Mouse (Mus musculus) ES-E14 (cell line): ENCODE measurements around the gene Zscan2. TPM values are rescaled to one million over a fixed set of nuclear protein-coding genes. Genes with fewer than 3 reads are reported as not detected.
A peak's percentile ranks its signal among the peaks of the same experiment; 100 is the strongest.

ENCODE experiments used
- DNase-seq: peaks from one replicate; pipeline ENCODE4 v3.0.0-alpha.2; 2013; ENCODE audit warnings: low read depth, low spot score
- H3K27ac ChIP-seq: 2 replicates; pipeline ENCODE4 v1.5.1; 2012; ENCODE audit warnings: low read depth, mild to moderate bottlenecking, low read length, moderate library complexity, mixed read lengths; ENCODE audit not compliant: poor library complexity, insufficient read depth, severe bottlenecking
- H3K36me3 ChIP-seq: 2 replicates; pipeline ENCODE4 v1.6.1; 2012; ENCODE audit warnings: mild to moderate bottlenecking, low read length, moderate library complexity, mixed read lengths; ENCODE audit not compliant: control insufficient read depth, poor library complexity, insufficient read depth, severe bottlenecking
- H3K4me1 ChIP-seq, 2 experiments: fragments of 150-350 bp in 1 of 2; sonication (generic) in 1 of 2; 2 replicates each; pipeline ENCODE4 v1.6.1; 2012; ENCODE audit warnings: low read length in 2 of 2, mild to moderate bottlenecking in 1 of 2, mixed read lengths in 1 of 2; ENCODE audit not compliant: control insufficient read depth in 2 of 2, insufficient read depth in 2 of 2, poor library complexity in 1 of 2
- H3K4me3 ChIP-seq, 2 experiments: fragments of 150-350 bp in 1 of 2; sonication (generic) in 1 of 2; 2 replicates each; pipeline ENCODE4 v1.5.1; 2012; ENCODE audit warnings: low read length in 2 of 2, low read depth in 1 of 2, mild to moderate bottlenecking in 1 of 2, mixed read lengths in 1 of 2; ENCODE audit not compliant: insufficient read depth in 1 of 2, poor library complexity in 1 of 2, severe bottlenecking in 1 of 2
- H3K9ac ChIP-seq: 2 replicates; pipeline ENCODE4 v1.6.1; 2012; ENCODE audit warnings: low read depth, mild to moderate bottlenecking, low read length, mixed read lengths; ENCODE audit not compliant: poor library complexity, insufficient read depth, severe bottlenecking
- H3K9me3 ChIP-seq: fragments of 150-350 bp; sonication (generic); 2 replicates; pipeline ENCODE4 v1.6.1; 2012; ENCODE audit warnings: low read depth, mild to moderate bottlenecking, low read length; ENCODE audit not compliant: control insufficient read depth, insufficient read depth
- CHD2 ChIP-seq: IDR thresholded peaks from 2 replicates; pipeline ENCODE4 v1.6.1; 2014; ENCODE audit warnings: mild to moderate bottlenecking, low read depth, low read length, inconsistent platforms
- HCFC1 ChIP-seq: IDR thresholded peaks from 2 replicates; pipeline ENCODE4 v1.6.1; 2012; ENCODE audit warnings: low read length, inconsistent platforms, borderline replicate concordance; ENCODE audit not compliant: insufficient read depth
- MAFK ChIP-seq: IDR thresholded peaks from 2 replicates; pipeline ENCODE4 v1.6.1; 2014; ENCODE audit warnings: mild to moderate bottlenecking, low read depth, low read length, inconsistent platforms; ENCODE audit not compliant: insufficient read depth
- ZC3H11A ChIP-seq: IDR thresholded peaks from 2 replicates; pipeline ENCODE4 v1.6.1; 2012; ENCODE audit warnings: low read depth, mild to moderate bottlenecking, inconsistent platforms, low read length, borderline replicate concordance
- ZNF384 ChIP-seq: IDR thresholded peaks from 2 replicates; pipeline ENCODE4 v1.6.1; 2012; ENCODE audit warnings: low read depth, low read length, inconsistent platforms
- in situ Hi-C, 2 experiments: fragments of 600-800 bp; cut with MboI; formaldehyde crosslinking; loops; one replicate each; pipeline ENCODE4 v1.15.1; 2025; ENCODE audit warnings: low sequenced_read_pairs in 2 of 2, inconsistent platforms in 1 of 2; ENCODE audit not compliant: unreplicated experiment in 2 of 2
- total RNA-seq: library from RNA; depleted of rRNA; stranded (reverse); fragments of 300-350 nt; gene quantifications from 2 replicates; pipeline ENCODE4 v1.2.3, GENCODE M21; 2012; rRNA removed

Gene Zscan2
- total RNA-seq: 2.3 and 2.4 TPM in 2 replicates

GRCm38 (mm10) chr7:80860729-80861274, at the start of gene Zscan2:
Gene Zscan2 (plus strand): TSS chr7:80860920.
- H3K27ac ChIP-seq: no peak within 1 kb of the TSS
- no peaks in the 10 kb centered on the region for H3K36me3 ChIP-seq
- peaks cover 0 to 6% of the 10 kb centered on the region in 2 experiments; a peak in 1 of 4 replicates for H3K4me1 ChIP-seq
- H3K9me3 ChIP-seq: no peaks in the 10 kb centered on the region
- in situ Hi-C loops: no loop called here
- H3K9ac ChIP-seq: peak within 1 kb of the TSS; percentile 61
- TF ChIP-seq CHD2 (0 out of 2 replicates have a peak, but pooled peaks have one; percentile 53), ZC3H11A (no peak), MAFK (no peak), HCFC1 (peak; percentile 92), ZNF384 (no peak)
- DNase-seq: peak; percentile 93
- H3K4me3 ChIP-seq: peak within 1 kb of the TSS; percentile 91 to 96

DNA sequence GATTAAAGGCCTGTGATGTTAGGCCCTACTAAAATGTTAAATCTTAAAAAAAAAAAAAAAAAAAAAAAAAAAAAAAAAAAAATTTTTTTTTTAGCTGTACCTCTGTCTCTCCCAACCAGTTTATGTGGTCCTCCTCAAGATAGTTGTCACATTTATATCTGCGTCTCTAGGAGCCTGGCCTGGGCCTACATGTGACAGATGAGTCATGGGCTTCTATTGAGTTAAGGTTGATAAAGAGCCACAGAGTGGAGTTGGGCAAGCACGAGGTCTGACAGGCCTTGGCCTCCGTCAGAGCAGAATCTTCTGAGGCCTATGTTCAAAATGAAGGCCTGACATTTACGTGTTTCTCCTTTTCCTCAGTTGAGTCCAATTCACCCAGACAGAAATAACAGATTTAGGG, 47.3 kb upstream of the Zscan2 start:
- TF ChIP-seq HCFC1: no peak
- no peak for TF ChIP-seq ZNF384
- no peak for TF ChIP-seq MAFK
- no peak for TF ChIP-seq CHD2
- no peak for TF ChIP-seq ZC3H11A
- Histone ChIP-seq H3K4me3 (no peak overlapping the region), H3K27ac (no peak overlapping the region), H3K4me1 (peaks cover 6 to 11% of the 10 kb centered on the region in 2 experiments; a peak in 1 of 4 replicates), H3K9me3 (no peaks in the 10 kb centered on the region), H3K9ac (no peak overlapping the region), H3K36me3 (no peaks in the 10 kb centered on the region)
- no peak for DNase-seq
- in situ Hi-C loops: no loop called here

DNA sequence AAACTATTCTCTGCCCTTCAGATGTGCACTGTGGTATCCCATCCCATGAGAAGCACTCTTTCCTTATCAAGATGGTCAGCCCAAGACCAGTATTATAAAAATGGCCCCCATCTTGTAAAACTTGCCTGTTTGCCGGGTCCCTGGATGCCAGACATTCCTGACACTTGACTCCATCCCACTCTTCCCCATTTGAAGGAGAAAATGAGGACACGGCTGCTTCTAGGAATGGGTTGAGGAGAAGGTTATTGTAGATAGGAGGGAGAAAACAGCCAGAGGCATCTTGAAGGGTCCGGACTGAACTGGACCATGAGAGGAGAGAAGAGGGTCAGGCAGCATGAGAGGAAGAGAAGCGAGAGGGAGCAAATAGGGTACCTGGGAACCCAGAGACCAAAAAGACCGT, 44.1 kb upstream of the Zscan2 start:
- in situ Hi-C loops: no loop called here
- H3K4me3 ChIP-seq: no peak overlapping the region
- TF ChIP-seq ZC3H11A: no peak
- no peak for DNase-seq
- H3K9ac ChIP-seq: no peak overlapping the region
- no peaks in the 10 kb centered on the region for H3K36me3 ChIP-seq
- no peak overlapping the region for H3K27ac ChIP-seq
- H3K4me1 ChIP-seq: peaks cover 6 to 8% of the 10 kb centered on the region in 2 experiments; a peak in 1 of 4 replicates
- no peaks in the 10 kb centered on the region for H3K9me3 ChIP-seq

DNA sequence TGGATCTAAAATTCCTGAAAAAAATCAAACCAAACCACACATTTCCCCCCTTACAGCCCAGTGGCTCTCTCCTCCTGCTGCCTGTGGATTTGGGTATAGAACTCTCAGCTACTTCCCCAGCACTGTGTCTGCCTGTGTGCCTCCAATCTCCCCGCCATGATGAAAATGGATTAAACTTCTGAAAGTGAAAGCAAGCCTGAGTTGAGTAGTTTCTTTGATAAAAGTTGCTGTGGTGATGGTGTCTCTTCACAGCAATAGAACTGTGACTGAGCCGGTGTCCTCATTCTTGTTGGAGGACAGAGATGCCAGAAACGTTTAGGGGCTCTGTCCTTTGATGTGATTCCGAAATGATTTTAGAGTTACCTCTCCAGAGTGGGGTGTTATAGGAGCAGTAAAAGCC, 39.9 kb upstream of the Zscan2 start:
- no peak overlapping the region for H3K4me3 ChIP-seq
- H3K9ac ChIP-seq: no peak overlapping the region
- in situ Hi-C loops: no loop called here
- TF ChIP-seq ZNF384 (no peak), CHD2 (no peak)
- H3K4me1 ChIP-seq: peaks cover 15 to 18% of the 10 kb centered on the region in 2 experiments
- no peak for DNase-seq
- no peaks in the 10 kb centered on the region for H3K9me3 ChIP-seq
- no peak overlapping the region for H3K27ac ChIP-seq
- H3K36me3 ChIP-seq: no peaks in the 10 kb centered on the region

GRCm38 (mm10) chr7:80823267-80823666, 37.5 kb upstream of the Zscan2 start:
- H3K9me3 ChIP-seq: no peaks in the 10 kb centered on the region
- in situ Hi-C loops: no loop called here
- no peaks in the 10 kb centered on the region for H3K36me3 ChIP-seq
- DNase-seq: no peak
- no peak for TF ChIP-seq CHD2
- TF ChIP-seq HCFC1: no peak
- no peak for TF ChIP-seq ZC3H11A
- TF ChIP-seq ZNF384: no peak
- no peak for TF ChIP-seq MAFK
- H3K4me1 ChIP-seq: peaks cover 9 to 15% of the 10 kb centered on the region in 2 experiments
- H3K9ac ChIP-seq: no peak overlapping the region
- H3K4me3 ChIP-seq: no peak overlapping the region
- no peak overlapping the region for H3K27ac ChIP-seq
